Mouse (Mus musculus) embryonic fibroblast, embryonic 13.5 days (primary cell): ENCODE data around the gene Lamc3.

Experiments
- CTCF ChIP-seq: IDR thresholded peaks from 2 replicates; pipeline ENCODE4 v1.5.1; 2011; ENCODE audit warnings: mild to moderate bottlenecking, control low read depth, low read length, moderate library complexity, borderline replicate concordance; ENCODE audit not compliant: insufficient read depth
- POLR2A ChIP-seq: IDR thresholded peaks from 2 replicates; pipeline ENCODE4 v1.6.1; 2011; ENCODE audit warnings: low read depth, mild to moderate bottlenecking, control low read depth, low read length, moderate library complexity

DNA sequence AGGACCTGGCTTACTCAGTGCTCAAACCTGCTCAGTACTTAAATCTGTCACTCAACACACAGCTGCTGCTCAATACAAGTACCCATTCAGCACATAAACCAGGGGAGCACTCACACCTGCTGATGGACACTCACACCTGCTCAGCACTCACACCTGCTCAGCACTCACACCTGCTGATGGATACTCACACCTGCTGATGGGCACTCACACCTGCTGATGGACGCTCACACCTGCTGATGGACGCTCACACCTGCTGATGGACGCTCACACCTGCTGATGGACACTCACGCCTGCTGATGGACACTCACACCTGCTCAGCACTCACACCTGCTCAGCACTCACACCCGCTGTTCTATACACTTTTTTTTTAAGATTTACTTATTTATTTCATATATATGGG, 17.4 kb upstream of the Lamc3 start:
- no peak for TF ChIP-seq CTCF
- no peak for TF ChIP-seq POLR2A
